7 mouse cellular contexts compared by ENCODE assay signal in genomic region chr4:132922558-132923008, GRCm38 (mm10). TPM values are rescaled to one million over a fixed set of nuclear protein-coding genes. Genes with fewer than 3 reads are reported as not detected.
A peak's percentile ranks its signal among the peaks of the same experiment; 100 is the strongest.
DNase-seq lines count a peak whose midpoint lies in the region; ATAC-seq and TF ChIP-seq lines count a peak whose summit lies in the region.

Gene Fam76a (minus strand): TSS chr4:132922558.

- intact Hi-C loops in left cerebral cortex, postnatal 4 days (cut with DNase I): no loop called here

- H3K27me3 ChIP-seq in embryonic facial prominence, embryonic 10.5 days (replicated peaks; ENCODE audit: low read depth, poor library complexity, severe bottlenecking): no peaks in the 10 kb centered on the region
- H3K27me3 ChIP-seq in intestine, postnatal 0 days (replicated peaks; ENCODE audit: control insufficient read depth, insufficient read depth, low read length): no peaks in the 10 kb centered on the region
- no peaks in the 10 kb centered on the region for H3K27me3 ChIP-seq in midbrain, embryonic 12.5 days
- H3K27me3 ChIP-seq in small intestine, adult 2 months (ENCODE audit: control insufficient read depth, insufficient read depth, low read length): no peaks in the 10 kb centered on the region

- peak within 1 kb of the TSS; percentile 70 for H3K4me2 ChIP-seq in intestine, postnatal 0 days (replicated peaks; ENCODE audit: low read depth)
- H3K4me2 ChIP-seq in midbrain, embryonic 12.5 days (replicated peaks): peak within 1 kb of the TSS; percentile 77

- TF ChIP-seq POLR2A in small intestine, adult 2 months (IDR thresholded peaks at IDR 0.05; ENCODE audit: low read depth, low read length): peak; percentile 68

- H3K9ac ChIP-seq in intestine, postnatal 0 days (ENCODE audit: low read depth, low read length): peak within 1 kb of the TSS; percentile 93
- H3K9ac ChIP-seq in midbrain, embryonic 12.5 days (replicated peaks): peak within 1 kb of the TSS; percentile 94

- H3K27ac ChIP-seq in embryonic facial prominence, embryonic 10.5 days (replicated peaks): peak within 1 kb of the TSS; percentile 85
- H3K27ac ChIP-seq in intestine, postnatal 0 days (ENCODE audit: low read depth, low read length): peak within 1 kb of the TSS; percentile 96
- H3K27ac ChIP-seq in midbrain, embryonic 12.5 days (replicated peaks): peak within 1 kb of the TSS; percentile 86
- peak within 1 kb of the TSS; percentile 96 for H3K27ac ChIP-seq in small intestine, adult 2 months (ENCODE audit: insufficient read depth, low read depth, low read length)

- peak within 1 kb of the TSS; percentile 83 for H3K4me3 ChIP-seq in embryonic facial prominence, embryonic 10.5 days
- H3K4me3 ChIP-seq in intestine, postnatal 0 days (ENCODE audit: low read depth, low read length): peak within 1 kb of the TSS; percentile 99
- H3K4me3 ChIP-seq in midbrain, embryonic 12.5 days: peak within 1 kb of the TSS; percentile 98
- peak within 1 kb of the TSS; percentile 93 for H3K4me3 ChIP-seq in small intestine, adult 2 months (ENCODE audit: low read depth, low read length)

- TF ChIP-seq CTCF in intestine, postnatal 0 days (IDR thresholded peaks at IDR 0.05; ENCODE audit: low read depth): peak; percentile 30
- no peak for TF ChIP-seq CTCF in small intestine, adult 2 months (IDR thresholded peaks at IDR 0.05; ENCODE audit: extremely low read depth, insufficient read length, insufficient replicate concordance, low read depth, low read length)

- WGBS in embryonic facial prominence, embryonic 10.5 days: under 1% methylated on average over 53 of the region's 53 CpGs
- under 1% methylated on average over 52 of the region's 53 CpGs for WGBS in intestine, postnatal 0 days
- under 1% methylated on average over 52 of the region's 53 CpGs for WGBS in midbrain, embryonic 12.5 days
- WGBS in small intestine, adult 2 months: under 1% methylated on average over 51 of the region's 53 CpGs

- H3K36me3 ChIP-seq in embryonic facial prominence, embryonic 10.5 days (replicated peaks): peaks cover 24% of the 10 kb centered on the region
- peaks cover 16% of the 10 kb centered on the region; the same call in 1 of the 2 replicates for H3K36me3 ChIP-seq in intestine, postnatal 0 days (ENCODE audit: control insufficient read depth, insufficient read depth)
- peaks cover 14% of the 10 kb centered on the region for H3K36me3 ChIP-seq in midbrain, embryonic 12.5 days
- H3K36me3 ChIP-seq in small intestine, adult 2 months (ENCODE audit: control insufficient read depth, insufficient read depth, low read length): peaks cover 1% of the 10 kb centered on the region; the same call in 1 of the 2 replicates

- peak; percentile 97 for ATAC-seq in intestine, postnatal 0 days
- peak; percentile 99 for ATAC-seq in midbrain, embryonic 12.5 days (ENCODE audit: low FRiP score, low read depth)

- peak; percentile 100 for DNase-seq in adrenal gland, postnatal 10 days
- DNase-seq in embryonic facial prominence, embryonic 10.5 days (ENCODE audit: low spot score): peak; percentile 100
- DNase-seq in gonadal fat pad, adult 2 months (ENCODE audit: low read depth): peak; percentile 94
- DNase-seq in left cerebral cortex, postnatal 4 days: peak; percentile 100

- H3K9me3 ChIP-seq in embryonic facial prominence, embryonic 10.5 days: no peaks in the 10 kb centered on the region
- H3K9me3 ChIP-seq in intestine, postnatal 0 days (ENCODE audit: control insufficient read depth): no peaks in the 10 kb centered on the region
- no peaks in the 10 kb centered on the region for H3K9me3 ChIP-seq in midbrain, embryonic 12.5 days

- H3K4me1 ChIP-seq in embryonic facial prominence, embryonic 10.5 days: peaks cover 27% of the 10 kb centered on the region
- peaks cover 4% of the 10 kb centered on the region; the same call in 1 of the 2 replicates for H3K4me1 ChIP-seq in intestine, postnatal 0 days (replicated peaks; ENCODE audit: control insufficient read depth, insufficient read depth, low read length)
- H3K4me1 ChIP-seq in midbrain, embryonic 12.5 days: peaks cover 11% of the 10 kb centered on the region
- H3K4me1 ChIP-seq in small intestine, adult 2 months (ENCODE audit: control insufficient read depth, insufficient read depth, insufficient read length, low read length): peaks cover 2% of the 10 kb centered on the region; the same call in 1 of the 2 replicates

RNA-seq across cellular contexts. Expression of gene Fam76a, which starts in this region (rescaled TPM):
- 10 to 100 TPM; 36.9 to 37.0 TPM for total RNA-seq in adrenal gland, postnatal 10 days (2021)
- polyA plus RNA-seq in embryonic facial prominence, embryonic 10.5 days (2016; fragmentation: Nextera tagmentation; extraction: Ambion mirVana): 31.0 and 32.1 TPM in 2 replicates
- 14.7 TPM in 2 replicates for polyA plus RNA-seq in gonadal fat pad, adult 2 months (2012; rRNA removed)
- 46.5 and 58.8 TPM in 2 replicates for polyA plus RNA-seq in intestine, postnatal 0 days (2015; fragmentation: Nextera tagmentation; extraction: Ambion mirVana)
- total RNA-seq in left cerebral cortex, postnatal 4 days (2021): 10 to 100 TPM; 24.3 to 25.4 TPM
- 32.1 and 35.3 TPM in 2 replicates for polyA plus RNA-seq in midbrain, embryonic 12.5 days (2016; fragmentation: Nextera tagmentation; extraction: Ambion mirVana)
- polyA plus RNA-seq in small intestine, adult 2 months (2012; rRNA removed): 3.4 and 10.7 TPM in 2 replicates

Comparison
In these comparisons a context has a peak if more than half of its experiments do, and no peak if none do; other contexts are left out.
1. Peak in every context shown above with its lines: DNase-seq, ATAC-seq, H3K4me3 ChIP-seq and H3K27ac ChIP-seq.